ENCODE assay signal across 8 mouse cellular contexts in genomic region chr14:121878176-121878858, GRCm38 (mm10). TPM values are rescaled to one million over a fixed set of nuclear protein-coding genes. Genes with fewer than 3 reads are reported as not detected.
DNase-seq lines count a peak whose midpoint lies in the region; ATAC-seq lines count a peak whose summit lies in the region.

Ubac2 (plus strand) TSS chr14:121878620.

- H3K9me3 ChIP-seq in heart, embryonic 13.5 days, result no peaks in the 10 kb centered on the region
- no peaks in the 10 kb centered on the region for H3K9me3 ChIP-seq in liver, embryonic 12.5 days (replicated peaks)
- H3K9me3 ChIP-seq in stomach, embryonic 15.5 days, result no peaks in the 10 kb centered on the region

- H3K27me3 ChIP-seq in heart, embryonic 13.5 days (replicated peaks), result peaks cover 11% of the 10 kb centered on the region
- no peaks in the 10 kb centered on the region for H3K27me3 ChIP-seq in liver, embryonic 12.5 days (replicated peaks)
- H3K27me3 ChIP-seq in stomach, embryonic 15.5 days (replicated peaks), result no peaks in the 10 kb centered on the region

- peak; percentile 96 for ATAC-seq in heart, embryonic 13.5 days (ENCODE audit: extremely low read depth, insufficient number of reproducible peaks, low FRiP score, low TSS enrichment)
- ATAC-seq in liver, embryonic 12.5 days, result peak; percentile 98
- ATAC-seq in stomach, embryonic 15.5 days (ENCODE audit: insufficient read depth, low FRiP score, low read depth), result peak; percentile 97

- peak within 1 kb of the TSS; percentile 80 for H3K4me2 ChIP-seq in heart, embryonic 13.5 days
- H3K4me2 ChIP-seq in liver, embryonic 12.5 days, result peak within 1 kb of the TSS; percentile 91
- peak within 1 kb of the TSS; percentile 89 for H3K4me2 ChIP-seq in stomach, embryonic 15.5 days

- peak within 1 kb of the TSS; percentile 78 for H3K27ac ChIP-seq in brown adipose tissue, adult 24 weeks (replicated peaks; ENCODE audit: low read depth, low read length)
- peak within 1 kb of the TSS; percentile 96 for H3K27ac ChIP-seq in heart, embryonic 13.5 days (replicated peaks)
- peak within 1 kb of the TSS; percentile 93 for H3K27ac ChIP-seq in liver, embryonic 12.5 days
- peak within 1 kb of the TSS; percentile 95 for H3K27ac ChIP-seq in stomach, embryonic 15.5 days

- WGBS in heart, embryonic 13.5 days, result under 1% methylated on average over 61 of the region's 61 CpGs
- WGBS in liver, embryonic 12.5 days (ENCODE audit: insufficient replicate concordance), result under 1% methylated on average over 61 of the region's 61 CpGs
- WGBS in stomach, embryonic 15.5 days, result under 1% methylated on average over 59 of the region's 61 CpGs

- DNase-seq in CD4-positive, CD25-positive, alpha-beta regulatory T cell, adult 2 months (ENCODE audit: low read depth, low spot score), result peak; percentile 100
- peak; percentile 46 for DNase-seq in fat pad, adult 2 months (ENCODE audit: extremely low read depth, low read depth, low spot score)
- peak; percentile 99 for DNase-seq in kidney, postnatal 10 days
- DNase-seq in natural killer cell, adult 2 months (ENCODE audit: low spot score in 2 of 2), result peak; percentile 97 to 98

- H3K36me3 ChIP-seq in heart, embryonic 13.5 days, result no peaks in the 10 kb centered on the region
- H3K36me3 ChIP-seq in liver, embryonic 12.5 days, result 0 out of 2 replicates have a peak, but pooled peaks cover 4% of the 10 kb centered on the region
- H3K36me3 ChIP-seq in stomach, embryonic 15.5 days, result no peaks in the 10 kb centered on the region

- H3K4me3 ChIP-seq in brown adipose tissue, adult 24 weeks (ENCODE audit: insufficient read depth, low read depth, low read length), result peak within 1 kb of the TSS; percentile 78
- H3K4me3 ChIP-seq in heart, embryonic 13.5 days, result peak within 1 kb of the TSS; percentile 80
- H3K4me3 ChIP-seq in liver, embryonic 12.5 days, result peak within 1 kb of the TSS; percentile 83
- H3K4me3 ChIP-seq in stomach, embryonic 15.5 days (replicated peaks), result peak within 1 kb of the TSS; percentile 71

- peak within 1 kb of the TSS; percentile 95 for H3K9ac ChIP-seq in heart, embryonic 13.5 days
- H3K9ac ChIP-seq in liver, embryonic 12.5 days, result peak within 1 kb of the TSS; percentile 92
- peak within 1 kb of the TSS; percentile 88 for H3K9ac ChIP-seq in stomach, embryonic 15.5 days

- H3K4me1 ChIP-seq in brown adipose tissue, adult 24 weeks (ENCODE audit: control insufficient read depth, insufficient read depth, insufficient read length, low read length), result peaks cover 16% of the 10 kb centered on the region
- H3K4me1 ChIP-seq in heart, embryonic 13.5 days, result peaks cover 17% of the 10 kb centered on the region
- peaks cover 37% of the 10 kb centered on the region for H3K4me1 ChIP-seq in liver, embryonic 12.5 days
- H3K4me1 ChIP-seq in stomach, embryonic 15.5 days, result peaks cover 10% of the 10 kb centered on the region; the same call in 1 of the 2 replicates

RNA-seq across cellular contexts. Expression of gene Ubac2, which starts in this region (rescaled TPM):
- polyA plus RNA-seq in brown adipose tissue, adult 24 weeks (2012; ENCODE audit: insufficient read depth, insufficient read length, missing spikeins), result 19.1 and 21.3 TPM in 2 replicates
- polyA plus RNA-seq in heart, embryonic 13.5 days (2015; fragmentation: Nextera tagmentation; extraction: Ambion mirVana), result 52.4 and 55.8 TPM in 2 replicates
- polyA plus RNA-seq in liver, embryonic 12.5 days (2016; fragmentation: Nextera tagmentation; extraction: Ambion mirVana), result 25.5 and 29.2 TPM in 2 replicates
- polyA plus RNA-seq in stomach, embryonic 15.5 days (2015; fragmentation: Nextera tagmentation; extraction: Ambion mirVana), result 61.6 and 63.0 TPM in 2 replicates

Comparison
In these comparisons a context has a peak if more than half of its experiments do, and no peak if none do; other contexts are left out.
1. Peak in every context shown above with its lines: DNase-seq, ATAC-seq, H3K4me3 ChIP-seq and H3K27ac ChIP-seq.
2. DNase-seq: peak in every context shown above with its lines; median percentile 100 in CD4-positive, CD25-positive, alpha-beta regulatory T cell, adult 2 months; 99 in kidney, postnatal 10 days; 98 in natural killer cell, adult 2 months; 46 in fat pad, adult 2 months.